ENCODE assay signal across 9 mouse cellular contexts in the genomic region with DNA sequence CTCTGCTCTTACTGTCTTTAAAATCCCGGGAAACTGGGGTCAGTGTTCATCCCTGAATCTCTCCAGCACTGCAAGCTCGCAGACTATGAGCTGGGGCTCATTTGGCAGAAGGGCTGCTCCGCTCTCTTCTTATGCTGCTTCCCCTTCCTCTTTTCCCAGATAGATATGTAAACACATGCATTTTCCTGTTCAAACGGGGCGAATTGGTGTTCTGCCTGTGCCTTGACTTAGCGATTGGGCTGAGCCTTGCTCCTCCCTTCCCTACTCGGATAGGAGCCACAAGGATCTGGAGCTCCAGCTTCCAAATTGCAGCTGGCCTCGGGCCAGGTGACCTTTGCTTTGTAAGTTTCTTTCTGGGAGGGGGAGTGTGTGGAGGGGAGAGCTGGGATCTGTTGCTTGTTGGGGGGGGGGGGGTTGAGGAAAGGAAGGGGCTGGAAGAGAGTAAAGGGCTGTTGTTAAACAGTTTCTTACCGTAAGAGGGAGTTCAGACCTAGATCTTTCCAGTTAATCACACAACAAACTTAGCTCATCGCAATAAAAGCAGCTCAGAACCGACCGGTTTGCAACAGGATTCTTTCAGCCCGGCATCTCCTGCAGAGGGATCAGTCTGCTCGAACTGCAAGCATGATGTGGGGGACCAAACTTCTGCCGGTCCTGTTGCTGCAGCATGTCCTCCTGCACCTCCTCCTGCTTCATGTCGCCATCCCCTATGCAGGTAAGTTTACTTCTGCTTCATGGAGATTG. TPM values are rescaled to one million over a fixed set of nuclear protein-coding genes. Genes with fewer than 3 reads are reported as not detected.
DNase-seq lines count a peak whose midpoint lies in the region; ATAC-seq and TF ChIP-seq lines count a peak whose summit lies in the region.
"Had no signal": no experiment of that assay in that cellular context is flagged by ENCODE, and none has a peak within 500 bp of the region (broad histone marks: within the 10 kb centered on the region; RNA-seq: fewer than 3 reads in every experiment).

A gene (plus strand): TSS at position 192 of the 744 bp plus-strand sequence.

- H3K36me3 ChIP-seq in forebrain, embryonic 12.5 days (replicated peaks): no peaks in the 10 kb centered on the region
- H3K36me3 ChIP-seq in heart, postnatal 0 days (replicated peaks; ENCODE audit: control insufficient read depth, insufficient read depth, low read length): no peaks in the 10 kb centered on the region
- H3K36me3 ChIP-seq in neural tube, embryonic 11.5 days (ENCODE audit: control insufficient read depth, insufficient read depth, low read length): no peaks in the 10 kb centered on the region

- peak; percentile 9 for DNase-seq in thymus, postnatal 4 days
- no peak for DNase-seq in thymus, postnatal 25 days
- peak; percentile 18 for DNase-seq in heart, postnatal 0 days (ENCODE audit: low spot score)
- DNase-seq in kidney, postnatal 14 days: peak; percentile 81
- peak; percentile 44 to 53 for DNase-seq in lung, adult 18-20 months
- peak; percentile 45 for DNase-seq in neural tube, embryonic 11.5 days (ENCODE audit: low spot score)
- DNase-seq in urinary bladder, postnatal 36 days (ENCODE audit: low spot score in 2 of 2): peak; percentile 12 to 62

- 8% methylated on average over 16 of the region's 16 CpGs for WGBS in forebrain, embryonic 12.5 days
- WGBS in heart, postnatal 0 days: 6% methylated on average over 16 of the region's 16 CpGs
- 9% methylated on average over 16 of the region's 16 CpGs for WGBS in neural tube, embryonic 11.5 days

- H3K9ac ChIP-seq in forebrain, embryonic 12.5 days: no peak within 1 kb of the TSS
- H3K9ac ChIP-seq in heart, postnatal 0 days (replicated peaks; ENCODE audit: low read depth, low read length): peak within 1 kb of the TSS; percentile 48
- no peak within 1 kb of the TSS for H3K9ac ChIP-seq in neural tube, embryonic 11.5 days (ENCODE audit: low read length)

- H3K27ac ChIP-seq in forebrain, embryonic 12.5 days: no peak within 1 kb of the TSS
- peak within 1 kb of the TSS; percentile 25; the same call in 1 of the 2 replicates for H3K27ac ChIP-seq in heart, postnatal 0 days (ENCODE audit: low read depth)
- H3K27ac ChIP-seq in neural tube, embryonic 11.5 days (ENCODE audit: low read depth, low read length): no peak within 1 kb of the TSS

- no peak for TF ChIP-seq CTCF in heart, postnatal 0 days (IDR thresholded peaks at IDR 0.05; ENCODE audit: low read depth)

- H3K4me2 ChIP-seq in forebrain, embryonic 12.5 days: peak within 1 kb of the TSS; percentile 50
- peak within 1 kb of the TSS; percentile 66 for H3K4me2 ChIP-seq in heart, postnatal 0 days (ENCODE audit: low read depth, low read length)
- peak within 1 kb of the TSS; percentile 26 for H3K4me2 ChIP-seq in neural tube, embryonic 11.5 days (ENCODE audit: low read depth)

- peak within 1 kb of the TSS; percentile 19 for H3K4me3 ChIP-seq in forebrain, embryonic 12.5 days (replicated peaks)
- peak within 1 kb of the TSS; percentile 41 for H3K4me3 ChIP-seq in heart, postnatal 0 days (ENCODE audit: low read depth, low read length)
- H3K4me3 ChIP-seq in neural tube, embryonic 11.5 days (ENCODE audit: low read depth, low read length): peak within 1 kb of the TSS; percentile 15; the same call in 1 of the 2 replicates

- no peaks in the 10 kb centered on the region for H3K27me3 ChIP-seq in forebrain, embryonic 12.5 days
- no peaks in the 10 kb centered on the region for H3K27me3 ChIP-seq in heart, postnatal 0 days (ENCODE audit: control insufficient read depth, insufficient read depth, low read length)
- no peaks in the 10 kb centered on the region for H3K27me3 ChIP-seq in neural tube, embryonic 11.5 days (ENCODE audit: control insufficient read depth, insufficient read depth, low read length)

- ATAC-seq in forebrain, embryonic 12.5 days (ENCODE audit: low FRiP score): peak; percentile 64
- 0 out of 2 replicates have a peak, but pooled peaks have one; percentile 47 for ATAC-seq in heart, postnatal 0 days (ENCODE audit: insufficient read depth, low read depth)
- no peak; the same call in 1 of the 2 replicates for ATAC-seq in neural tube, embryonic 11.5 days (ENCODE audit: insufficient read depth, low FRiP score, low TSS enrichment)

- no peak for TF ChIP-seq EP300 in heart, postnatal 0 days (IDR thresholded peaks at IDR 0.05; ENCODE audit: low read depth)

- H3K4me1 ChIP-seq in forebrain, embryonic 12.5 days: peaks cover 6% of the 10 kb centered on the region; the same call in 1 of the 2 replicates
- H3K4me1 ChIP-seq in heart, postnatal 0 days (ENCODE audit: control insufficient read depth, insufficient read depth): 0 out of 2 replicates have a peak, but pooled peaks cover 4% of the 10 kb centered on the region
- H3K4me1 ChIP-seq in neural tube, embryonic 11.5 days (ENCODE audit: control insufficient read depth, insufficient read depth, low read length): no peaks in the 10 kb centered on the region

- H3K9me3 ChIP-seq in forebrain, embryonic 12.5 days: no peaks in the 10 kb centered on the region
- no peaks in the 10 kb centered on the region for H3K9me3 ChIP-seq in heart, postnatal 0 days (replicated peaks; ENCODE audit: control insufficient read depth, low read length)
- H3K9me3 ChIP-seq in neural tube, embryonic 11.5 days (ENCODE audit: control insufficient read depth, low read length): no peaks in the 10 kb centered on the region

RNA-seq across cellular contexts. Expression of the gene that starts here (rescaled TPM):
- 0.49 and 0.70 TPM in 2 replicates for polyA plus RNA-seq in forebrain, embryonic 12.5 days (2016; fragmentation: Nextera tagmentation; extraction: Ambion mirVana)
- 0.70 TPM in 1 of 2 replicates, not detected in the other for total RNA-seq in heart, postnatal 0 days (2014; rRNA removed; ENCODE audit: low replicate concordance)
- 0.55 and 0.58 TPM in 2 replicates for polyA plus RNA-seq in heart, postnatal 0 days (2015; fragmentation: Nextera tagmentation; extraction: Ambion mirVana)
- 0.73 and 2.1 TPM in 2 replicates for polyA plus RNA-seq in neural tube, embryonic 11.5 days (2014; fragmentation: Nextera tagmentation; extraction: Ambion mirVana)
- total RNA-seq: MEL had no signal

Comparison
In these comparisons a context has a peak if more than half of its experiments do, and no peak if none do; other contexts are left out.
1. Peak in ATAC-seq, H3K4me3 ChIP-seq and H3K4me2 ChIP-seq in forebrain, embryonic 12.5 days; RNA of the gene not detected or under 1 TPM.
2. Peak in DNase-seq, ATAC-seq, H3K4me3 ChIP-seq, H3K27ac ChIP-seq, H3K9ac ChIP-seq and H3K4me2 ChIP-seq in heart, postnatal 0 days; RNA of the gene not detected or under 1 TPM.